Mouse (Mus musculus) heart, embryonic 12.5 days (tissue): ENCODE measurements around the gene Tom1l2. TPM values are rescaled to one million over a fixed set of nuclear protein-coding genes. Genes with fewer than 3 reads are reported as not detected.

Experiments
- ATAC-seq: fragments of 200-750 bp; cut with Nextera tagmentation; 2 replicates; pipeline ENCODE4 v1.8.0; 2017; ENCODE audit warnings: moderate TSS enrichment, moderate library complexity; ENCODE audit not compliant: insufficient number of reproducible peaks, low FRiP score
- H3K27ac ChIP-seq: fragments of 300-500 bp; sonication (generic); 2 replicates; pipeline ENCODE4 v1.5.1; 2016; ENCODE audit warnings: mild to moderate bottlenecking, moderate library complexity; ENCODE audit not compliant: poor library complexity, severe bottlenecking
- H3K27me3 ChIP-seq: fragments of 300-500 bp; sonication (generic); replicated peaks from 2 replicates; pipeline ENCODE4 v1.6.1; 2016; ENCODE audit warnings: mild to moderate bottlenecking, moderate library complexity
- H3K36me3 ChIP-seq: fragments of 300-500 bp; sonication (generic); 2 replicates; pipeline ENCODE4 v1.6.1; 2016; ENCODE audit warnings: mild to moderate bottlenecking, moderate library complexity
- H3K4me1 ChIP-seq: fragments of 300-500 bp; sonication (generic); replicated peaks from 2 replicates; pipeline ENCODE4 v1.6.1; 2016; ENCODE audit warnings: mild to moderate bottlenecking
- H3K4me2 ChIP-seq: fragments of 300-500 bp; sonication (generic); 2 replicates; pipeline ENCODE4 v1.6.1; 2016; ENCODE audit warnings: mild to moderate bottlenecking, moderate library complexity
- H3K4me3 ChIP-seq: fragments of 300-500 bp; sonication (generic); 2 replicates; pipeline ENCODE4 v1.5.1; 2016; ENCODE audit warnings: mild to moderate bottlenecking
- H3K9ac ChIP-seq: fragments of 300-500 bp; sonication (generic); 2 replicates; pipeline ENCODE4 v1.6.1; 2016; ENCODE audit warnings: mild to moderate bottlenecking, moderate library complexity
- H3K9me3 ChIP-seq: fragments of 300-500 bp; sonication (generic); replicated peaks from 2 replicates; pipeline ENCODE4 v1.6.1; 2016; ENCODE audit warnings: mild to moderate bottlenecking, moderate library complexity
- WGBS: fragments of 180-500 bp; shearing (Covaris S2); methylation state at CpG from one replicate; pipeline ENCODE4 v1.1.7; 2016; 5-methylcytosine and 5-hydroxymethylcytosine counted together
- polyA plus RNA-seq: library from polyadenylated mRNA; unstranded; fragments of >200 nt; fragmentation: Nextera tagmentation; extraction: Ambion mirVana; gene quantifications from 2 replicates; pipeline ENCODE4 v1.2.1, GENCODE M21; 2016

Tom1l2 gene
- polyA plus RNA-seq, 1 experiment from 2014 or later = 32.1 TPM

DNA sequence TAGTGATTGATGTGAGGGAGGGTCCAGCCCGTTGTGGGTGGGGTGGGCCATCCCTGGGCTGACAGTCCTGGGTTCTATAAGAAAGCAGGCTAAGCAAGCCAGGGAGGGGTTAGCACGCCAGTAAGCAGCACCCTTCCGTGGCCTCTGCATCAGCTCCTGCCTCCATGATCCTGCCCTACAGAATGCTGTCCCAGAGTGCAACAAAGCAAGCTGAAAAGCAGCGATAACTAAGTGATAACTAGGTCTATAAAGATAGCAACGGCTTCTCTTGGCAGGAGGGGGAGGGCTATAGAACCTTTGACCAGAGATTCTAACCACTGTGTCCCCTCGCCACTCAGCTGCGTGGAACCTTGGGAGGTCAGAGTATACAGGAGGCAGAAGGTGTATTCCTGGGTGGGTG is 135.2 kb downstream of the Tom1l2 start:
- Histone ChIP-seq H3K4me2 (no peak overlapping the region), H3K27ac (no peak overlapping the region), H3K36me3 (peaks cover 16% of the 10 kb centered on the region), H3K4me1 (peaks cover 54% of the 10 kb centered on the region), H3K9ac (no peak overlapping the region; the same call in 1 of the 2 replicates), H3K4me3 (no peak overlapping the region), H3K27me3 (no peaks in the 10 kb centered on the region), H3K9me3 (no peaks in the 10 kb centered on the region)
- ATAC-seq = no peak
- 63% methylated on average over 7 of the region's 7 CpGs for WGBS

DNA sequence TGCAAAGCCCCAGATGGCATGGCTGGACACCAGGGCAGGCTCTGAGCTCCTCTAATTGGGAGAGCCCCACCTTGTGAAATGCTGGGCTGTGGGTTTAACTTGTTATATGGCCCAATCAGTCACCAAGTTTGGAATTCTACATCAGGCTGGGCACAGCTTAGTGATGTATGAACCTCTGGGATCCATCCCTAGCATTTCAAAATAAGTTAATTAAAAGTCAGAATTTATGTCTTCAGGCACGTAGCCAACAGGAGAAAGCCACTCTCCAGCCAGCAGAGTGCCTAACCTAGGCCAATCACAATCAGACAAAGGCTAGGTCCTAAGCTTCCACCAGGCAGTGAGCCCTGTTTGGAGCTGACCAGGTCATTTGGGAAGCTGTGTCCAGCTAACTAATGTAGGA is 136.0 kb downstream of the Tom1l2 start:
- Histone ChIP-seq H3K9me3 (no peaks in the 10 kb centered on the region), H3K4me2 (no peak overlapping the region), H3K36me3 (peaks cover 16% of the 10 kb centered on the region), H3K9ac (no peak overlapping the region), H3K4me3 (no peak overlapping the region), H3K4me1 (peaks cover 60% of the 10 kb centered on the region), H3K27me3 (no peaks in the 10 kb centered on the region), H3K27ac (no peak overlapping the region)
- WGBS = 91% methylated on average over 1 of the region's 1 CpGs
- no peak for ATAC-seq

DNA sequence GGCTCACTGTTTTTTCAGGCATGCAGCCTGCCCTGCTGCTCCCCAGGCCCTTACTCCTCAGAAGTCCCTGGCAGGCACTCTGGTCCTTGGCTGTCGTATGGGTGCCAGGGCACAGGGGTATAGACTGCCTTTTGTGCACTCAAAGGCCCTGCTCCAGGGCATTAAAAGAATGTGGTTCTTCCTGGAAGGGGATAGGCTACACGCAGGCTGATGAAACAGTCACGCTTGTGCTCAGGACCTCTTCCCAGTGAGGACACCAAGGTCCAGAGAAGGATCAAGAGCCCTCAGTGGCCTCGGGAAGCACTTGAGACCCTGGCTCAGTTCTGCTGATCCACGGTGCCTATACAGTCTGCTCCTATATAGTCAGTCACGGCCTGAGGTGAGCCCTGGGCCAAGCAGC is 139.4 kb downstream of the Tom1l2 start:
- H3K27ac ChIP-seq = no peak overlapping the region
- no peak overlapping the region for H3K4me3 ChIP-seq
- no peak overlapping the region for H3K4me2 ChIP-seq
- ATAC-seq = no peak
- H3K9ac ChIP-seq = no peak overlapping the region
- H3K27me3 ChIP-seq = no peaks in the 10 kb centered on the region
- 74% methylated on average over 6 of the region's 6 CpGs for WGBS
- H3K9me3 ChIP-seq = no peaks in the 10 kb centered on the region
- peaks cover 10% of the 10 kb centered on the region for H3K36me3 ChIP-seq
- peaks cover 69% of the 10 kb centered on the region for H3K4me1 ChIP-seq

DNA sequence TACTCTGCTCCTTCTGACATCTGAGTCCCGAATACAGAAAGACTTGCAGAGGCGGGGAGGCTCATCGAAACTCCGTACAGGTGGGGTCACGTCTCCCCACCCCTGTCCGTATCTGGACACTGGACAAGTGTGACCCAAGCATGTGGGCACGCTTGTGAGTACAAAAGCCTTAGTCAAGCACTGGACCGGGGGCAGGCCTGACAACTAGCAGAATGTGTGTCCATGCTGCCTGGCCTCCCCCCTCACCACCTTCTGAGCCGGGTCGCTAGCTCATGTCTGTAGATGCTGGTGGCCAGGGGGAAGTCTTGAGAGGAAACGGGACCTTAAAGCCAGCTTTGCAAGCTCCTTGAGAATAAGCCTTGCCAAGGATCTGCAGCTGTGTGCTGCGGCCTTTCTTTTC is 140.9 kb downstream of the Tom1l2 start:
- Histone ChIP-seq H3K9ac (no peak overlapping the region; the same call in 1 of the 2 replicates), H3K4me2 (no peak overlapping the region), H3K4me1 (peaks cover 69% of the 10 kb centered on the region), H3K9me3 (no peaks in the 10 kb centered on the region), H3K36me3 (peaks cover 6% of the 10 kb centered on the region), H3K27me3 (no peaks in the 10 kb centered on the region), H3K4me3 (no peak overlapping the region), H3K27ac (no peak overlapping the region)
- no peak for ATAC-seq
- WGBS = 73% methylated on average over 12 of the region's 12 CpGs

DNA sequence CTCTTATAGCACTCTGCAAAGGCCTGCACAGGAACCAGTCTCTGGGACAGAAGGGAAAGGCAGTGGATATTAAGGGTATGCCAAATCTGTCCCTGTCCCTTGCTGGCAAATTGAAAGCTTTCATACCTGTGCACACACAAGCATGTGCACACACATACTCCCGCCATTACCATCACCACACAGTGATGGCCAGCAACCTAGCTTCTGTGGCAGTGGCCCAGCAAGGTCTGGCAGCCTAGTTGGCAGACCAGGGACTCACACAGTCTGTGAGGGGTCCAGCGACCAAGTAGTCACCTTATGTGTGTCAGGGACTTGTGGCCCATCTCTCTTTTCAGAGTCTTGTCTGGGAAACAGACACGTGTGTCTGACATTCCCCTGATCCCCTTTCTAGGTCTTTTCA is 141.6 kb downstream of the Tom1l2 start:
- ATAC-seq = no peak
- Histone ChIP-seq H3K4me3 (no peak overlapping the region), H3K27me3 (no peaks in the 10 kb centered on the region), H3K4me2 (peak overlapping the region; percentile 92), H3K9ac (peak overlapping the region; percentile 59), H3K9me3 (no peaks in the 10 kb centered on the region), H3K4me1 (peaks cover 74% of the 10 kb centered on the region), H3K36me3 (peaks cover 12% of the 10 kb centered on the region), H3K27ac (0 out of 2 replicates have a peak overlapping the region, but pooled peaks have one; percentile 71)
- WGBS = 56% methylated on average over 3 of the region's 3 CpGs

DNA sequence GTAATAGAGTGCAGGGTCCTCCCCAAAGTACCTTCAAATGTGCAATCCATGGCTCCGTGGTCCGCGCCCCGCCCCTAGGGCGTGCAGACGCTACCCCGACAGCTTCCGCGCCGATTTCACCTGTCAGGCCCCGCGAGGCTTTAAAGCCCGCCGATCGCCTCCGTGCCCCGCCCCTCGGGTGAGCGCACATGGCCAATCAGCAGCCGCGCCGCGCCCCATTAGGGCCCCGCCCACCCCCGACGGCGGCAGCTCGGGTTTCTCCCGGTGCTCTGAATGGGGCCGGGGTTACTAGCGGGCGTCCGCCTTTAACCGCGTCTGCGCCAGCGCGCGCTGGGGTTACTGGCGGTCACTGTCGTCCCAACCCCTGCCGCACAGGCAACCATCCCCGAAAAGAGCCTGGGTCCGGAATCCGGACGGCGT is 142.4 kb downstream of the Tom1l2 start:
- Histone ChIP-seq H3K27ac (peak overlapping the region; percentile 90), H3K9me3 (no peaks in the 10 kb centered on the region), H3K27me3 (no peaks in the 10 kb centered on the region), H3K36me3 (peaks cover 21% of the 10 kb centered on the region), H3K4me3 (peak overlapping the region; percentile 56), H3K4me2 (peak overlapping the region; percentile 92), H3K4me1 (peaks cover 82% of the 10 kb centered on the region), H3K9ac (peak overlapping the region; percentile 75)
- WGBS = under 1% methylated on average over 47 of the region's 47 CpGs
- peak; percentile 93 for ATAC-seq

DNA sequence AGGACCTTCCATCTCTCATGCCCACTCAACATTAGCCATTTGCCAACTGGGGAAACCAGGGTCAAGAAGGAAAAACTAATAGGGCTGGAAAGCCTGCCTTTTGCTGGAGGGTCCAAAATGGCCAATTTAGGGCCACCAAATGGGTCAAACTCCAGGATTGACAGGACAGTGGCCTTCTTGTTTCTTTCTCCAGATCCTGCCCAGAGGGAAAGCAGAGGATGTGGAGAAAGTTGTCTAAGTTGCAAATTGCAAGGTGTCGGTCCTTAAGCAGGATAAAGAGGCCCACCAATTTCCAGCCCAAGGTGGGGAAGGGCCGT is 142.8 kb downstream of the Tom1l2 start:
- Histone ChIP-seq H3K36me3 (peaks cover 25% of the 10 kb centered on the region), H3K9ac (peak overlapping the region; percentile 75), H3K4me2 (peak overlapping the region; percentile 92), H3K27me3 (no peaks in the 10 kb centered on the region), H3K27ac (peak overlapping the region; percentile 90), H3K4me3 (peak overlapping the region; percentile 56), H3K9me3 (no peaks in the 10 kb centered on the region), H3K4me1 (peaks cover 87% of the 10 kb centered on the region)
- 4% methylated on average over 2 of the region's 2 CpGs for WGBS
- ATAC-seq = no peak

DNA sequence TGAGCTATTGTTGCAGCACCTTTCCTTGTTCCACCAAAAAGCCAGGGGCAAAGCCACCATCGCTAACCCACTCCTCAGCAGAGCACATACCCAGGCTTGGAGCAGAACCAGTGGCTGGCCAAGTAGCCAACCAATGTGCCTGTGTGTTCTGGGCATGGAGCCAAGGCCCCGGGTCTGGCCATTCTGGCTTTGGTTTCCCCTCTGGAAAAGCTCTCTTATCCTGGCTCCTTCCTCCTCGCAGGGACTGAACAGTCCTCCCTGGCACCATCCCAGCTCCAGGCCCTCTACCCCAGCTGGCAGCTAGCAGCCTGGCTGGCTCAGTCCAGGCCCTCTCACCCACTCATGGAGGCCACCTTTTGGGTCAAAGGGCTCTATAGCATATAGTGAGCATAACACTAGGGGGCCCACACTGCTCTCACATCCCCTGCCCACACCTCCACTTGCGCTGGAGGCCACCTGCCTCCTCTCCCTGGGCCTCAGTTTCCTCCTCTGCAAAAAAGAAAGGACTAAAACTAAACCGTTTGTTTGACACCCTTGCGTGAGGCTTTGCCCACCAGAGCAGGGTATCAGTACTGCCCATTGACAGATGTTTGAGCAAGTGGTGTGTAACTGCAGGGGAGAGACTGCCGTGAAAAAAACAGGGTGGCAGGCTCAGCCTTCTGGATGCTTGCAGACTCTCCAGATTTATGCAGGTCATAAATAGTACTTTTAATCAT is 143.3 kb downstream of the Tom1l2 start:
- WGBS = 47% methylated on average over 7 of the region's 7 CpGs
- Histone ChIP-seq H3K9me3 (no peaks in the 10 kb centered on the region), H3K4me2 (peak overlapping the region; percentile 92), H3K27me3 (no peaks in the 10 kb centered on the region), H3K36me3 (peaks cover 30% of the 10 kb centered on the region), H3K4me3 (peak overlapping the region; percentile 56), H3K4me1 (peaks cover 87% of the 10 kb centered on the region), H3K9ac (peak overlapping the region; percentile 75), H3K27ac (peak overlapping the region; percentile 90)
- ATAC-seq = peak; percentile 23; the same call in 1 of the 2 replicates

DNA sequence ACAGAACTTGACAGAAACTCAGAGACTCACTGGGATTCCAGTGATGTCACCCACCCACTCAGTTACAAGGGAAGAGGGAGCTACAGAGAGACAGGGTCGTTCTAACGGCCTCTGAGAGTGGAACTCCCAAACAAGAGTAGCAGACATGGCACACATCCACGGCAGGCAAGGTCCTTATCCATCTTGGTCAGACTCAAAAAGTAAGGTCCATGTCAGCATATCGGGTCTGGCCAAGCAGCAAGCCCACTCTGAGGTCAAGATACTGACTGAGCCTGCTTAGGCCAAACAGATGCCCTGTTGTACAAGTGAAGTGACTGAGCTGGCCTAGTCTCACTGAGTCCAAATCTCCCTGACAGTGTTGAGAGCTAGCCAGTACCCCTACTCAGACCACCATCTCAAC is 144.0 kb downstream of the Tom1l2 start:
- H3K27me3 ChIP-seq = no peaks in the 10 kb centered on the region
- peak overlapping the region; percentile 75 for H3K9ac ChIP-seq
- H3K4me3 ChIP-seq = peak overlapping the region; percentile 56
- ATAC-seq = no peak
- peak overlapping the region; percentile 92 for H3K4me2 ChIP-seq
- H3K4me1 ChIP-seq = peaks cover 87% of the 10 kb centered on the region
- H3K36me3 ChIP-seq = peaks cover 37% of the 10 kb centered on the region
- H3K27ac ChIP-seq = peak overlapping the region; percentile 90
- no peaks in the 10 kb centered on the region for H3K9me3 ChIP-seq
- WGBS = 47% methylated on average over 4 of the region's 4 CpGs

DNA sequence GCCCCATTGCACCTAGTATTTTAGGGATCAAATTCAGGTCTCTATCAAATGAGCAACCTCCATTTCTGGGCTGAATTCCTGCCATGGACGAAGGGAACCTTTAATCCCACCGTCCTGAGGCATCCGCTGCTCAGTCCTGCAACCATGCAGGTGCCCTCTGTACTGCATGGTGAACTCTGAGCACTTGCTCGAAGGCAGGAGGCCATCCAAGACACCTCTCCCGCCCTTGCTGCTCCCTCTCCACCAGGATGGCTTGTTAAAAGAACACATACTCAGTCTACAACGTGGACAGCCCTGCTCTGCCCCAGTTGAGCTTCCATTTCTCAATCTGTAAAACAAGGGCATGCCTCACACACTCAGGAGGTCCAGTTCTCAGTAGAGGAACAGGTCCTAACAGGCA is 144.5 kb downstream of the Tom1l2 start:
- no peak for ATAC-seq
- H3K27me3 ChIP-seq = no peaks in the 10 kb centered on the region
- H3K9me3 ChIP-seq = no peaks in the 10 kb centered on the region
- peaks cover 82% of the 10 kb centered on the region for H3K4me1 ChIP-seq
- peak overlapping the region; percentile 92 for H3K4me2 ChIP-seq
- H3K9ac ChIP-seq = peak overlapping the region; percentile 75; the same call in 1 of the 2 replicates
- peak overlapping the region; percentile 90; the same call in 1 of the 2 replicates for H3K27ac ChIP-seq
- WGBS = 75% methylated on average over 6 of the region's 6 CpGs
- H3K4me3 ChIP-seq = peak overlapping the region; percentile 56
- H3K36me3 ChIP-seq = peaks cover 42% of the 10 kb centered on the region

DNA sequence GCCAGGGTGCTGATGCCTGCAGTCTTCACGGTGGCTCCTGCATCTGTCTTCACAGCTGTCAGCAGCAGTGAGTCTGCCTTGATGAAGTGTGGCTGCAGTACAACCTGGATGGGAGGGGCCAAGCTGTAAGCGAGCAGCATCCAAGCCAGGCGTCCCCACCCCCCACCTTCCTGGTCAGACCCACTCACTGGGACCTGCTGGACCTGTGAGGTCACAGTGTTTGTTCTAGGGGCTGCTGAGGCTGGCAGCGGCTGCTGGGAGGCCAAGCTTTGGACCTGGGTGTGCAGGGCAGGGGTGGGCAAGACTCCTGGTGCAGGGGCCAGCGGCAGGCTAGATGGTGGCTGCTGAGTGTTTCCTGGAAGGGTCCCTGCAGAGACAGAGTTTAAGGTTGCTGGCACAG is 146.5 kb downstream of the Tom1l2 start:
- no peak overlapping the region for H3K27ac ChIP-seq
- H3K27me3 ChIP-seq = no peaks in the 10 kb centered on the region
- H3K4me3 ChIP-seq = no peak overlapping the region
- 48% methylated on average over 5 of the region's 5 CpGs for WGBS
- peaks cover 62% of the 10 kb centered on the region for H3K4me1 ChIP-seq
- H3K4me2 ChIP-seq = no peak overlapping the region
- peaks cover 62% of the 10 kb centered on the region for H3K36me3 ChIP-seq
- no peak overlapping the region for H3K9ac ChIP-seq
- H3K9me3 ChIP-seq = no peaks in the 10 kb centered on the region
- ATAC-seq = no peak

DNA sequence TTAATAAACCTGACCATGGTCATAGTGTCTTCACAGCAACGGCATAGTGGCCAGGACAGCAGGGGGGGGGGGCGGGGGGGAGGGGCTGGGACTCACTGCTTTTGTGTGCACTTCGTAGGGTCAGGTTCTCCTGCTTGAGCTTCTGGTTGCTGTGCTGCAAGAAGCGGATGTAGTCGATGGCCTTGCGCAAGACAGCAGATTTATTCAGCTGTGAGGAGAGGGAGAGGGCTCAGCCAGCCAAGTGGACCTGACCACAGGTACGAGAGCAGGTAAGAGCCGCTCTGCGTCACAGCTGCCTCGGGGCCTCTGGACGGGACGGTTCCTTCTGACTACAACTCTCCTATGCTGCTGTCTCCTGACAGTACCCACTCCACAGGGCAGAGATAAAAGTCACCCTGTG is 147.7 kb downstream of the Tom1l2 start:
- no peaks in the 10 kb centered on the region for H3K27me3 ChIP-seq
- H3K4me3 ChIP-seq = no peak overlapping the region
- H3K4me1 ChIP-seq = peaks cover 56% of the 10 kb centered on the region
- ATAC-seq = no peak
- no peak overlapping the region for H3K9ac ChIP-seq
- no peaks in the 10 kb centered on the region for H3K9me3 ChIP-seq
- H3K4me2 ChIP-seq = no peak overlapping the region
- 78% methylated on average over 12 of the region's 12 CpGs for WGBS
- peaks cover 74% of the 10 kb centered on the region for H3K36me3 ChIP-seq
- H3K27ac ChIP-seq = no peak overlapping the region
